Mouse (Mus musculus) heart, embryonic 16.5 days (tissue): Measurements from ENCODE around the gene Zan. TPM values are rescaled to one million over a fixed set of nuclear protein-coding genes. Genes with fewer than 3 reads are reported as not detected.

ENCODE experiments used
- ATAC-seq: fragments of 200-750 bp; cut with Nextera tagmentation; replicated peaks from 2 replicates; pipeline ENCODE4 v1.8.0; 2017; ENCODE audit warnings: moderate number of reproducible peaks; ENCODE audit not compliant: insufficient read depth, low FRiP score; ENCODE audit errors: extremely low read depth
- H3K27ac ChIP-seq: fragments of 300-500 bp; sonication (generic); 2 replicates; pipeline ENCODE4 v1.5.1; 2014; ENCODE audit warnings: mild to moderate bottlenecking, low read length, control low read depth, moderate library complexity
- H3K27me3 ChIP-seq: fragments of 300-500 bp; sonication (generic); 2 replicates; pipeline ENCODE4 v1.6.1; 2014; ENCODE audit warnings: low read length, mixed read lengths; ENCODE audit not compliant: control insufficient read depth, insufficient read depth
- H3K36me3 ChIP-seq: fragments of 300-500 bp; sonication (generic); 2 replicates; pipeline ENCODE4 v1.6.1; 2014; ENCODE audit not compliant: control insufficient read depth, insufficient read depth
- H3K4me1 ChIP-seq: fragments of 300-500 bp; sonication (generic); 2 replicates; pipeline ENCODE4 v1.6.1; 2014; ENCODE audit warnings: low read length, mixed read lengths; ENCODE audit not compliant: control insufficient read depth, insufficient read depth
- H3K4me2 ChIP-seq: fragments of 300-500 bp; sonication (generic); 2 replicates; pipeline ENCODE4 v1.6.1; 2014; ENCODE audit warnings: low read depth, mild to moderate bottlenecking, control low read depth, low read length
- H3K4me3 ChIP-seq: fragments of 300-500 bp; sonication (generic); 2 replicates; pipeline ENCODE4 v1.5.1; 2014; ENCODE audit warnings: mild to moderate bottlenecking, control low read depth, low read length
- H3K9ac ChIP-seq: fragments of 300-500 bp; sonication (generic); 2 replicates; pipeline ENCODE4 v1.6.1; 2014; ENCODE audit warnings: low read length, control low read depth
- H3K9me3 ChIP-seq: fragments of 300-500 bp; sonication (generic); replicated peaks from 2 replicates; pipeline ENCODE4 v1.6.1; 2016; ENCODE audit warnings: low read length; ENCODE audit not compliant: control insufficient read depth
- WGBS: fragments of 180-500 bp; shearing (Covaris S2); extraction: QIAGEN DNeasy Blood & Tissue Kit; methylation state at CpG from one replicate; pipeline ENCODE4 v1.1.7; 2014; 5-methylcytosine and 5-hydroxymethylcytosine counted together
- polyA plus RNA-seq: library from polyadenylated mRNA; unstranded; fragments of >200 nt; fragmentation: Nextera tagmentation; extraction: Ambion mirVana; gene quantifications from 2 replicates; pipeline ENCODE4 v1.2.1, GENCODE M21; 2015

Gene Zan
- polyA plus RNA-seq, 1 experiment from 2014 or later: 0.09 TPM

DNA sequence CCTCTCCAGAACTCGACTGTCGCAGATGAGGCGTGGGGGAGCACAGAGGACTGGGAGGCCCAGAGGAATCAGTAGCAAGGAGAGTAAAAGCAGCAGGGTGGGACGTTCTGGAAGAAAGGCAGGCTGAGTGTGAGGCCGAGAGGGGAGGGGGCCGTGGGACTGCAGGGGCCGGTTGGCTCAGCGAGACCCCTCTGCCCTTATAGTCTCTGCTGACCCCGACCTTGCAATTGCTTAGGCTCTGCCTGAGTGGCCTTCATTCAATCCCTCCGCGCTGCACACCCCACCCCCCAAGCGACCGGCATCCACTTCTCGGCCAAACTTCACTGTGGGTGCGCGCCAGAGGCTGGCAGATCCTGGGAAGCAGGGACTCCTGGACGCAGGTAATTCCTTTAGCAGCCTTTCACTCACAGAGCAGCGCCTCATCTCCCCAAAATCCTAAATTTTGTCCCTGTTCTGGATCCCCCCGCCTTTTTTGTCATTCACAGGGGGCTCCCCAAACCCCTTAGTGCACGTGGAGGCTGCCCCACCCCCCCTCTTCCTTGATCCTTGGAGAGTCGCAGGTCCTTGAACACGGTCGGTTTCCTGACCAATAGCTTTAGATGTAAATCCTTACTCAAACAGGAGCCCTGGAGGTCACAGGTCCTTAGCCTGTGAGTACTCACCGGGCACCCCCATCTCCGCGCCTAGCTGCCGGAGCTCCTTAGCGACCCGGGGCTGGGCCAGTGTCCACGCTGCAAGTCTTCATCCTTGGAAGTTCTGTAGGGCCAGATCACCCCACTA is 8.4 kb upstream of the Zan start:
- H3K27ac ChIP-seq: no peak overlapping the region
- H3K4me2 ChIP-seq: peak overlapping the region; percentile 42; the same call in 1 of the 2 replicates
- peaks cover 6% of the 10 kb centered on the region for H3K4me1 ChIP-seq
- no peaks in the 10 kb centered on the region for H3K36me3 ChIP-seq
- peaks cover 36% of the 10 kb centered on the region for H3K27me3 ChIP-seq
- peaks cover 5% of the 10 kb centered on the region for H3K9me3 ChIP-seq
- H3K9ac ChIP-seq: no peak overlapping the region
- H3K4me3 ChIP-seq: 0 out of 2 replicates have a peak overlapping the region, but pooled peaks have one; percentile 13
- WGBS: 9% methylated on average over 30 of the region's 30 CpGs
- no peak for ATAC-seq

DNA sequence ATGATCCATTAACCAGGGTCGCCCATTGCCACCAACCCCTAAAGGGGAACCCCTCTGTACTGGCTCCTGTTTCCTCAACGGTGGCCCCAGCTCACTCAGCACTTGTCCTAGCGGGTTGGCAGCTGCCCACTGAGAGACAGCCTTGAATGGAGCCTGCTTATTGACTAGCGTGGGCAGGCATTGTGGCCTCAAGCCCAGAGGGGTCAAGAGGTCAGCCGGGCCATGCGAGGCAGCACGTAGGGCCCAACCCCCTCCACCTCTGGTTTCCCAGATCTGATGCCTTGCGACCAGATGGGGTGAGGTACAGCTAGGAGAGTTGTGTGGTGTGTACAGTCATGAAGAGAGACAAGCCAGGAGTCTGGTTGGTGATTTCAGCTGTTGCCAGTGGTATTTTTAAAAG is 5.0 kb upstream of the Zan start:
- H3K36me3 ChIP-seq: no peaks in the 10 kb centered on the region
- no peak for ATAC-seq
- H3K4me2 ChIP-seq: no peak overlapping the region
- no peak overlapping the region for H3K4me3 ChIP-seq
- WGBS: 45% methylated on average over 8 of the region's 8 CpGs
- no peak overlapping the region for H3K9ac ChIP-seq
- H3K4me1 ChIP-seq: peaks cover 6% of the 10 kb centered on the region
- peaks cover 30% of the 10 kb centered on the region for H3K27me3 ChIP-seq
- H3K27ac ChIP-seq: no peak overlapping the region
- H3K9me3 ChIP-seq: no peaks in the 10 kb centered on the region

DNA sequence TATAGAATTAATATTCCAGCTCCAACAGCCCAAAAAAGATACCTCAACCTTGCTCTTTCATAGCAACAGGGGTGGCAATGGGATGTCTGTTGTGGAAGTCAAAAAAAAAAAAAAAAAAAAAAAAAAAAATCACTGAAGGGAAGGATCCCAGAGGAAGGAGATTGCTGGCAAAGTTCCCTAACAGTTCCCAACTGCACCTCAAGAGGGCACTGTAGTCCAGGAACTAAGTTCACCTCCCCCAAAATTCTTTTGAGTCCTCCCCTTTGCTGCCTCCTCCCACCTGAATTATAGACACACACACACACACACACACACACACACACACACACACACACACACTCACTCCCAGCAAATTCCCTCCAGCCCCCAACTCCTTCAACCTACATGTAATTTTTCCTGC is 4.3 kb upstream of the Zan start:
- H3K27ac ChIP-seq: no peak overlapping the region
- no peaks in the 10 kb centered on the region for H3K36me3 ChIP-seq
- no peak overlapping the region for H3K4me2 ChIP-seq
- H3K4me3 ChIP-seq: no peak overlapping the region
- H3K27me3 ChIP-seq: peaks cover 22% of the 10 kb centered on the region
- peaks cover 6% of the 10 kb centered on the region for H3K4me1 ChIP-seq
- H3K9me3 ChIP-seq: no peaks in the 10 kb centered on the region
- no peak for ATAC-seq
- H3K9ac ChIP-seq: no peak overlapping the region

DNA sequence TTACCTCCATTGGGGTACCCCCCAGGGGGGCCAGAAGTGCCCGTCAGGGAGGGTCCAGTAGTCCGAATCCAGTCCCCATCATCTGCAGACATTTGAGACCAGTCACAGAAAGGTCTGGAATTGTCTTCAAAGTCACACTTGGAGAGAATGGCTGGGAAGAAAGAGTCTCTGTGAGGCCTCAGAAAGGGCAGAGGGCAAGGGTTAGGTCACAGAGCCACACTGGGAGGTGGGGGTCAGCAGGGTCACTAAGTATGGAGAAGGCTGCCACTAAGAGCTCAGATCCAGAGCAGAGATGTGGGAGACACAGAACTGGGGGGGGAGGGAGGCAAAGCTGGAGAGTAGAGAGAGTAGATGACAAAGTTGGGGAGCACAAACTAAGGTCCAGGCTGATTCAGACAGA is 2.5 kb downstream of the Zan start:
- H3K4me2 ChIP-seq: no peak overlapping the region
- H3K9me3 ChIP-seq: no peaks in the 10 kb centered on the region
- H3K27ac ChIP-seq: no peak overlapping the region
- H3K4me1 ChIP-seq: no peaks in the 10 kb centered on the region
- no peak overlapping the region for H3K9ac ChIP-seq
- no peaks in the 10 kb centered on the region for H3K36me3 ChIP-seq
- WGBS: 47% methylated on average over 2 of the region's 2 CpGs
- H3K27me3 ChIP-seq: no peaks in the 10 kb centered on the region
- no peak overlapping the region for H3K4me3 ChIP-seq
- no peak for ATAC-seq

DNA sequence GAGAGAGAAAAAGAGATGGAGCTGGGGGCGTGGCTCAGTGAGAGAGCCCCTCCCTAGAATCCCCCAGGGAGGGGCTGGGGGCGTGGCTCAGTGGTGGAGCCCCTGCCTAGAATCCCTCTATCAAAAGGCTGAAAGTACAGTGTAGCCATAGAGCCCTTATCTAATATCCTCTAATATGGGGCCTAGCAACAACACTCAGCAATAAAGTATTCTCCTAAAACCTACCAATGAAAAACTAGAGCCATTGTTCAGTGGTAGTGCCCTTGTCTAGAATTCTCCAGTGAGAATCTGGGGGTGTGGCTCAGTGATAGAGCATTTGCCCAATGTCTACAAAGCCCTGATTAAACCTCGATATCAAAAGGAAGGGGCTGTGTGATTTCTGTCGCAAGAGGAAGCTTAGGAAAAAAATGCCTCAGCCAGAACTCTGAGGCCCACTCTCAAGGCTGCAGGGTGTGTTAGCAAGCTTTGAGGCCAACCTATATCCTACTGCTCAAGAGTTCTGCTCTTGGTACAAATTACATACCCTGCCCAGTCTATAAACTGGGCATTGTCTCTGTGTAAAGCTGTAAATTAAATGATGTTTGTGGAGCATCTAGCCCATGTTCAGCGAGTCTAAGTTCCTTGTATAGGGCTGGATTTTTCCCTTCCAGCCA is 4.5 kb downstream of the Zan start:
- Histone ChIP-seq H3K4me1 (no peaks in the 10 kb centered on the region), H3K4me3 (no peak overlapping the region), H3K36me3 (no peaks in the 10 kb centered on the region), H3K9me3 (no peaks in the 10 kb centered on the region), H3K27me3 (no peaks in the 10 kb centered on the region), H3K27ac (no peak overlapping the region), H3K4me2 (no peak overlapping the region), H3K9ac (no peak overlapping the region)
- WGBS: 53% methylated on average over 5 of the region's 5 CpGs
- peak; percentile 69 for ATAC-seq

DNA sequence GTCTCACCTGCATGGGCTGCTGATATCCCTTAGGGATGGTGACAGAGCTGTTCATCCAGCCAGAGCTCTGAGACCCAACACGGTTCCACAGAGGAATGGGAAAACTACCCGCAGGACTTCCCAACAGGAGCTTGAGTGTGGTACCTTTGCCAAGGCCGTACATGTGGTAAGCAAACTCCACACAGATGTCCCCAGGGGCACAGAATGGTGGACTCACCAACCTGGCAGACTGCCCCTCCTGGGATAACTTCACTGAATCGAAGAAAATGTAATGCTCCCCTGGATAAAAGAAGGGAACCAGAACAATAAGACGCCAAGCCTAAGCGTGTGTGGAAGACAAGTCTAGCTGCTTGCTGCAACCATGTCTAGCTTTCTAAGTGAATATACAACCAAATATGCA is 9.9 kb downstream of the Zan start:
- H3K4me3 ChIP-seq: no peak overlapping the region
- no peak overlapping the region for H3K9ac ChIP-seq
- WGBS: 91% methylated on average over 6 of the region's 6 CpGs
- no peaks in the 10 kb centered on the region; the same call in 1 of the 2 replicates for H3K27me3 ChIP-seq
- no peak overlapping the region for H3K27ac ChIP-seq
- no peak for ATAC-seq
- H3K36me3 ChIP-seq: no peaks in the 10 kb centered on the region
- H3K4me2 ChIP-seq: no peak overlapping the region
- no peaks in the 10 kb centered on the region for H3K4me1 ChIP-seq
- H3K9me3 ChIP-seq: no peaks in the 10 kb centered on the region

DNA sequence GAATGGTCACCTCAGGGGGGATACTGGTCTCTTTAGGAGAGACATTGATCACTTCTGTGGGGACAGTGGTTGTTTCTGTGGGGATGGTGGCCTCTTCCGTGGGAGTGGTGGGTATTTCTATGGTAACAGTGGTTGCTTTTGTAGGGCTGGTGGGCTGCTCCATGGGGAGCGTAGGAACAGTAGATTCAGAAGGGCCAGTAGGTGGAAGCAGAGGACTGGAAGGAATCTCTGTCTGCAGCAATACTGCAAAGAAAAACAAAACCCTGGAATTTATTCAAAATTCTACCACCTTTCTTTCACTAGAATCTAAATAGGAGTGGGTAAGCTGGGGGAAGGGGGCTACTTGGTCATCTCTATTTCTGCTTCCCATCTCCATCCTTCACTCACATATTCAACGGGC is 11.8 kb downstream of the Zan start:
- Histone ChIP-seq H3K27me3 (no peaks in the 10 kb centered on the region; the same call in 1 of the 2 replicates), H3K27ac (no peak overlapping the region), H3K9ac (no peak overlapping the region), H3K4me1 (no peaks in the 10 kb centered on the region), H3K4me3 (no peak overlapping the region), H3K9me3 (no peaks in the 10 kb centered on the region), H3K4me2 (no peak overlapping the region), H3K36me3 (no peaks in the 10 kb centered on the region)
- 49% methylated on average over 3 of the region's 3 CpGs for WGBS
- no peak for ATAC-seq

DNA sequence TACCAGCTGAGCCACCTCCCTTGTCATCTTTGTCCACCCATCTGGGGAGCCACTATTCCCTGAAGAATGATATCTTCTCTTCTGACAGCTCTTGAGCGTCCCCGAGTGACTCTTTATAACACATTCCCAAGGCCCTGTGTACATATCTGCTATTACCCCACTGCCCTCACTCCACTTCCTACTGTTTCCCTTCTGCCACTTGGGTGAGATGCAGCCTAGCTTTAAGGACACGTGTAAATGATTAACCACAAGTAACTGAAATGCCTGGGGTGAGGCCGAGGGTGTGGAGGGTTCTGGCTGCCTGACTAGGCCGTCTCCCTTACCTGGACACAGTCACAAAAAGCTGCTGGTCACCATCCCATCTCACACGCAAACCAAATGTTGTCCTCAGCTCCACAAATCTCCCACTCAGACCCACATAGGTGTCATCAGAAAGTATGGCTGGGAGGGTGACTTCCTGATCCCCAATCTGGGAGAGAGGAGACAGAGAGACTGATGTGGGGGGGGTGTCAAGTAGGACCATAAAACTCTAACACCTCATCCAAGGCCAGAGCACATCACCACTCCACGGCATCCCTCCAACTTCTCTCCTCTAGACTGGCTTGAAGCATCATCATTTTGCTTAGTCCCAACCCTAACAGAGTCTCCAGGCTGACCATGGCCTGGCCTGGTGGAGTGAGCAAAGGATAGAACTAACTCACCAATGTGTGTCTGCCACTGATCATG is 20.8 kb downstream of the Zan start:
- H3K9ac ChIP-seq: no peak overlapping the region
- H3K4me1 ChIP-seq: no peaks in the 10 kb centered on the region
- H3K4me2 ChIP-seq: no peak overlapping the region
- WGBS: 58% methylated on average over 7 of the region's 7 CpGs
- H3K36me3 ChIP-seq: no peaks in the 10 kb centered on the region
- H3K27me3 ChIP-seq: no peaks in the 10 kb centered on the region
- H3K9me3 ChIP-seq: no peaks in the 10 kb centered on the region
- ATAC-seq: no peak
- H3K27ac ChIP-seq: no peak overlapping the region
- H3K4me3 ChIP-seq: no peak overlapping the region

DNA sequence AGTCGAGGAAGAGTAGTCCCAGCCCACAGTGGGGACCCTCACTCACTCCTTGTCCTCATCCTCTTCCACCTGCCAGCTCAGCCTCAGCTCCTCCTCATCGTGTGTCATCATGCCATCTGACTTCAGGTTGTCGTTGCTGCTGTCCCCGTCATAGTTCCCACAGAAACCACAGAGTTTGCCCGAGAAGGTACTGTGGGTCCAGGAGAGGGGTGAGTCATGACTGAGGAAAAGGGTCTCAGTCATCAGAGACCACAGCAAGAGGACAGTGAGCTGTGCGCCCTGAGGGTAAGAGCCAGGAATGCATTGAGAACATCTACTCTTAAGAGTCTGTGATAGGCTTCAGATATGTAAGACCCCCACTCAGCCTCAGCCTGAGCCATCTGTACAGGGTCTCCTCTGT is 21.7 kb downstream of the Zan start:
- H3K4me2 ChIP-seq: no peak overlapping the region
- no peaks in the 10 kb centered on the region for H3K27me3 ChIP-seq
- no peak overlapping the region for H3K27ac ChIP-seq
- no peaks in the 10 kb centered on the region for H3K9me3 ChIP-seq
- H3K4me3 ChIP-seq: no peak overlapping the region
- WGBS: 59% methylated on average over 6 of the region's 6 CpGs
- ATAC-seq: no peak
- H3K9ac ChIP-seq: no peak overlapping the region
- H3K4me1 ChIP-seq: no peaks in the 10 kb centered on the region
- H3K36me3 ChIP-seq: no peaks in the 10 kb centered on the region
